Mouse (Mus musculus) ES-CJ7 (cell line): ENCODE data around the gene Rhob.

ENCODE experiments used
- DNase-seq: peaks from one replicate; pipeline ENCODE4 v3.0.0; 2011; ENCODE audit warnings: low read depth, low spot score

Gene Rhob

DNA sequence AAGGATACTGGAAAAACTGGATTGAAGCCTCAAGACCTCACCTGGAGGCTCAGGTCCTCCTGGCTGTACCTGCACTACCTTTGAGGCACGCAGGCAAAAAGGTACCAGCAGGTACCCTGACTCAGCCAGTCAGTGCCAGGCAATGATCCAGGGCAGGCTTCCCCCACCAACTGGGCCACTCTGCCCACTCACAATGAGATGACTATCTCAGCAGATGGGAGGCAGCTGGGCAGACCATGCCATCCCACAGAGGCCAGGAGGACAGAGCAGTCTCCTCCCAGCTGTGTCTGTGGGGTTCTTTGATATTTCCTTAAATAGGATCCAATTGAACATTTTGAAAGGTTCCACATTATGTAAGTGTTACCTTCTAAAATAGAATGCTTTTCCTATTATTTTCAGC, 49.8 kb downstream of the Rhob start:
- no peak for DNase-seq
